Mouse (Mus musculus): ENCODE measurements around the gene Igf2bp3.

The Igf2bp3 gene

GRCm38 (mm10) chr6:49056009-49056408, 158.7 kb downstream of the Igf2bp3 start:
- no peak for DNase-seq

GRCm38 (mm10) chr6:49055256-49055733, 159.5 kb downstream of the Igf2bp3 start:
- no peak for DNase-seq

GRCm38 (mm10) chr6:49052191-49052590, 162.6 kb downstream of the Igf2bp3 start:
- DNase-seq: peak; percentile 36

- no peak for DNase-seq
Observed at GRCm38 (mm10) chr6:49050677-49051410, 163.9 kb downstream of the Igf2bp3 start.

GRCm38 (mm10) chr6:49048395-49048794, 166.4 kb downstream of the Igf2bp3 start:
- no peak for DNase-seq

- DNase-seq: no peak
Observed at GRCm38 (mm10) chr6:49047848-49048247, 166.9 kb downstream of the Igf2bp3 start.

- no peak for DNase-seq
Observed at GRCm38 (mm10) chr6:49046976-49047375, 167.8 kb downstream of the Igf2bp3 start.

- no peak for DNase-seq
Observed at GRCm38 (mm10) chr6:49046502-49046901, 168.3 kb downstream of the Igf2bp3 start.

GRCm38 (mm10) chr6:49039470-49040180, 175.1 kb downstream of the Igf2bp3 start:
- DNase-seq: peak; percentile 71

GRCm38 (mm10) chr6:49037268-49037662, 177.5 kb downstream of the Igf2bp3 start:
- DNase-seq: no peak

- peak; percentile 22 for DNase-seq
Observed at GRCm38 (mm10) chr6:49036275-49037267, 178.2 kb downstream of the Igf2bp3 start, which contains the start of gene Gpnmb. Gene Gpnmb (plus strand): TSS chr6:49036546.
